Mouse (Mus musculus) frontal cortex, postnatal 14 days (tissue): ENCODE measurements around the gene 1700008O03Rik.

ENCODE experiments used
- DNase-seq, 2 experiments: peaks; one replicate each; pipeline ENCODE4 v3.0.0; 2022; ENCODE audit warnings: low spot score in 2 of 2

The 1700008O03Rik gene

GRCm38 (mm10) chr7:44344622-44345021, 41.0 kb downstream of the 1700008O03Rik start:
- no peak for DNase-seq

- no peak for DNase-seq
Measured at GRCm38 (mm10) chr7:44343459-44344015, 42.1 kb downstream of the 1700008O03Rik start.

- DNase-seq = no peak
Measured at GRCm38 (mm10) chr7:44341714-44342113, 43.9 kb downstream of the 1700008O03Rik start.

- DNase-seq = no peak
Measured at GRCm38 (mm10) chr7:44341119-44341518, 44.5 kb downstream of the 1700008O03Rik start.

- DNase-seq = no peak
Measured at GRCm38 (mm10) chr7:44340226-44340625, 45.4 kb downstream of the 1700008O03Rik start.

- DNase-seq = no peak
Measured at GRCm38 (mm10) chr7:44337121-44337849, 48.3 kb downstream of the 1700008O03Rik start.

GRCm38 (mm10) chr7:44336046-44337021, 49.3 kb downstream of the 1700008O03Rik start:
- no peak for DNase-seq

GRCm38 (mm10) chr7:44335031-44335878, 50.4 kb downstream of the 1700008O03Rik start:
- no peak for DNase-seq

GRCm38 (mm10) chr7:44334139-44334538, 51.5 kb downstream of the 1700008O03Rik start:
- no peak for DNase-seq

GRCm38 (mm10) chr7:44332336-44332735, 53.3 kb downstream of the 1700008O03Rik start:
- DNase-seq = no peak

- DNase-seq = no peak
Measured at GRCm38 (mm10) chr7:44326614-44327013, 59.0 kb downstream of the 1700008O03Rik start.

- no peak for DNase-seq
Measured at GRCm38 (mm10) chr7:44322290-44322689, 63.3 kb downstream of the 1700008O03Rik start.

- DNase-seq = no peak
Measured at GRCm38 (mm10) chr7:44320886-44321285, 64.7 kb downstream of the 1700008O03Rik start.

GRCm38 (mm10) chr7:44317913-44318312, 67.7 kb downstream of the 1700008O03Rik start:
- DNase-seq = no peak

- DNase-seq = no peak
Measured at GRCm38 (mm10) chr7:44312484-44312883, 73.1 kb downstream of the 1700008O03Rik start.

- DNase-seq = no peak
Measured at GRCm38 (mm10) chr7:44311713-44312304, 73.8 kb downstream of the 1700008O03Rik start.

- DNase-seq = peak; percentile 63 to 65
Measured at GRCm38 (mm10) chr7:44310878-44311712, 74.5 kb downstream of the 1700008O03Rik start.

- no peak for DNase-seq
Measured at GRCm38 (mm10) chr7:44310285-44310877, 75.2 kb downstream of the 1700008O03Rik start.
